Mouse (Mus musculus): ENCODE results near the gene Ppp1r11. TPM values are rescaled to one million over a fixed set of nuclear protein-coding genes. Genes with fewer than 3 reads are reported as not detected.

Gene Ppp1r11
- polyA plus RNA-seq (2014; fragmentation: Nextera tagmentation; extraction: Ambion mirVana) = 176 and 215 TPM in 2 replicates

DNA sequence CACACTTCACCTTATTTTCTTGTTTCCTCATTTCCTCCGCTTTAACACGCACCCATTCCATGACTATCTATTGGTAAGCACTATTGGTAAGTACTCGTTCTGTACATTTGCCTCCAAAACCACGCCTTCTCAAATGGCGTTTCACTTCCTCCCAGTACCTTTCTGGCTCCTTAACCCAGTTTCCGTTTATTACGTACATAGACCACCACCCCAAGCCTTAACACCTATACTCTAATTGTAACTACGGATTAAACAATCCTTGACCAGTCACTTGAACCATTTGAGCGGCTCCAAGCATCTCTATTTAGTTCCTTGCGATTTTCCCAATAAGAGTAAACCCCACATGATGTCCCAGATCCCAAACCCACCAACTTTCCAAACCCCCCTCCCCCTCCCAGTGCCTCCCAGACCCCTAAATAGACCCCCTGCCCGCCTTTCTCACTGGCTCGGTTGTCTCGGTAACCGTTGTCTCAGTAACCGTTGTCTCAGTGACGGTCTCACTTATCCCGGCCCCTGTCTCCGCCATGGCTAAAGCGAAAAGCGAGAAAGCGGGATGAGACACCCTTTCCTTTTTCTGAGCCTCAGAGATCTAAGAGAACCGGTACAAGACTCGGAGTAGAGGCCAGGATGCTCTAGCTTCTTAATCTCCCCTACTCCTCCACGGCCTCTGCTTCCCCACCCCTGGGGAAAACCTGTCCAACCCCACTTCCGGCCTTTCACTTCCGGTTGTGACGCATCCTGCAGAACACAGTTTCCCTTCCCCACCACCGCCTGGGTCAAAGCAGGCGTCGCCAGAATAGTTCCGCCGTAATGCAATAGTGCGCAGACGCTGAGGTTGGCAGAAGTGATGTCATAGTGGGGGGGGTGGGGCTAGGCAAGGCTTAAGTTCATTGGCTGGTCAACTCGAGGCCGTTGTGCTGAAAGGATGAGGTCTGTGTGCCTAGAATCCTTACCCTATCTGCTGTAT is at the start of gene Ppp1r11:
TSS of gene Ppp1r11 (minus strand) at position 761 of the 967 bp plus-strand sequence.
- Histone ChIP-seq H3K4me3 (replicated peaks; ENCODE audit: low read depth, low read length) (peak within 1 kb of the TSS; percentile 59), H3K36me3 (ENCODE audit: control insufficient read depth, insufficient read depth, low read length) (peaks cover 20% of the 10 kb centered on the region), H3K9me3 (ENCODE audit: control insufficient read depth, low read length) (no peaks in the 10 kb centered on the region), H3K4me1 (ENCODE audit: control insufficient read depth, insufficient read depth, low read length) (peaks cover 14% of the 10 kb centered on the region), H3K27me3 (ENCODE audit: control insufficient read depth, insufficient read depth, low read length) (no peaks in the 10 kb centered on the region), H3K4me2 (ENCODE audit: low read length) (peak within 1 kb of the TSS; percentile 74), H3K9ac (replicated peaks; ENCODE audit: low read length) (peak within 1 kb of the TSS; percentile 58), H3K27ac (replicated peaks; ENCODE audit: low read depth, low read length) (peak within 1 kb of the TSS; percentile 85)
- DNase-seq = peak; percentile 99
- ATAC-seq (ENCODE audit: low FRiP score, low TSS enrichment) = peak; percentile 96
- whole genome bisulfite sequencing = 2% methylated on average over 36 of the region's 36 CpGs

GRCm38 (mm10) chr17:37000863-37001262 is 49.3 kb upstream of the Ppp1r11 start, which contains the start of gene Zfp57:
TSS of gene Zfp57 (plus strand) at chr17:37001163.
- DNase-seq (no peak), ATAC-seq (ENCODE audit: low FRiP score, low TSS enrichment) (no peak)
- 0 out of 2 replicates have a peak within 1 kb of the TSS, but pooled peaks have one; percentile 98 for H3K9ac ChIP-seq (replicated peaks; ENCODE audit: low read length)
- H3K4me2 ChIP-seq (ENCODE audit: low read length) = peak within 1 kb of the TSS; percentile 57
- 96% methylated on average over 7 of the region's 7 CpGs for WGBS
- peaks cover 11% of the 10 kb centered on the region for H3K36me3 ChIP-seq (ENCODE audit: control insufficient read depth, insufficient read depth, low read length)
- H3K9me3 ChIP-seq (ENCODE audit: control insufficient read depth, low read length) = no peaks in the 10 kb centered on the region
- H3K27ac ChIP-seq (replicated peaks; ENCODE audit: low read depth, low read length) = peak within 1 kb of the TSS; percentile 95; the same call in 1 of the 2 replicates
- peaks cover 8% of the 10 kb centered on the region; the same call in 1 of the 2 replicates for H3K4me1 ChIP-seq (ENCODE audit: control insufficient read depth, insufficient read depth, low read length)
- no peaks in the 10 kb centered on the region for H3K27me3 ChIP-seq (ENCODE audit: control insufficient read depth, insufficient read depth, low read length)
- peak within 1 kb of the TSS; percentile 78 for H3K4me3 ChIP-seq (replicated peaks; ENCODE audit: low read depth, low read length)

- WGBS = 83% methylated on average over 2 of the region's 2 CpGs
- no peak overlapping the region for H3K4me2 ChIP-seq (ENCODE audit: low read length)
Observed at GRCm38 (mm10) chr17:36998477-36998876, 46.9 kb upstream of the Ppp1r11 start.

GRCm38 (mm10) chr17:36997033-36997735 is 45.6 kb upstream of the Ppp1r11 start:
- no peak overlapping the region for H3K9ac ChIP-seq (replicated peaks; ENCODE audit: low read length)
- H3K4me1 ChIP-seq (ENCODE audit: control insufficient read depth, insufficient read depth, low read length) = no peaks in the 10 kb centered on the region
- no peak overlapping the region for H3K27ac ChIP-seq (replicated peaks; ENCODE audit: low read depth, low read length)
- no peaks in the 10 kb centered on the region for H3K27me3 ChIP-seq (ENCODE audit: control insufficient read depth, insufficient read depth, low read length)
- no peaks in the 10 kb centered on the region for H3K9me3 ChIP-seq (ENCODE audit: control insufficient read depth, low read length)
- no peak for ATAC-seq (ENCODE audit: low FRiP score, low TSS enrichment)
- DNase-seq = peak; percentile 91
- no peak overlapping the region for H3K4me3 ChIP-seq (replicated peaks; ENCODE audit: low read depth, low read length)
- no peak overlapping the region for H3K4me2 ChIP-seq (ENCODE audit: low read length)
- H3K36me3 ChIP-seq (ENCODE audit: control insufficient read depth, insufficient read depth, low read length) = no peaks in the 10 kb centered on the region
- WGBS = 28% methylated on average over 7 of the region's 7 CpGs

More at GRCm38 (mm10) chr17:36998477-36998876, 46.9 kb upstream of the Ppp1r11 start:
- Histone ChIP-seq H3K27ac (replicated peaks; ENCODE audit: low read depth, low read length) (no peak overlapping the region), H3K36me3 (ENCODE audit: control insufficient read depth, insufficient read depth, low read length) (no peaks in the 10 kb centered on the region), H3K9ac (replicated peaks; ENCODE audit: low read length) (no peak overlapping the region), H3K4me1 (ENCODE audit: control insufficient read depth, insufficient read depth, low read length) (no peaks in the 10 kb centered on the region), H3K9me3 (ENCODE audit: control insufficient read depth, low read length) (no peaks in the 10 kb centered on the region), H3K27me3 (ENCODE audit: control insufficient read depth, insufficient read depth, low read length) (no peaks in the 10 kb centered on the region), H3K4me3 (replicated peaks; ENCODE audit: low read depth, low read length) (no peak overlapping the region)
- no peak for ATAC-seq (ENCODE audit: low FRiP score, low TSS enrichment)
- DNase-seq = no peak

GRCm38 (mm10) chr17:36995448-36995847 is 43.9 kb upstream of the Ppp1r11 start:
- WGBS = 48% methylated on average over 3 of the region's 3 CpGs

DNA sequence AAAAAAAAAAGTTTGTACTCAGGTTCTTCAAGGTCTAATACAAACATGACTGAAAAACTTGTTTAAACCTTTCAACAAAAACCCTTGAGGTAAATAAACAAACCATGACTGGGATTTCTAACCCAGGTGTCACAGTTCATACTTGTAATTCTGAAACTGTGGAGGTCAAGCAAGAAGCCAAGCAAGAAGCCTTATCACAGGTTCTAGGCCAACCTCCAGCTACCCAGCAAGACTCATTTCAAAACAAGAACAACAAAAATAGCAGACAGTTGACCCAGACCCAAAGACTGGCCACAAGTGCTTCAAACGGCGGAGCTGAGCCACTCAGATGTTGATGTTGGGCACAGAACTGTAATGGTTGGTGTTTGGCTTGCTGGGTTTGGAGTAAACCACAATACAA is 43.0 kb upstream of the Ppp1r11 start:
- DNase-seq (no peak), ATAC-seq (ENCODE audit: low FRiP score, low TSS enrichment) (no peak)
- H3K9me3 ChIP-seq (ENCODE audit: control insufficient read depth, low read length) = no peaks in the 10 kb centered on the region
- no peak overlapping the region for H3K27ac ChIP-seq (replicated peaks; ENCODE audit: low read depth, low read length)
- H3K27me3 ChIP-seq (ENCODE audit: control insufficient read depth, insufficient read depth, low read length) = peaks cover 2% of the 10 kb centered on the region; the same call in 1 of the 2 replicates
- no peak overlapping the region for H3K9ac ChIP-seq (replicated peaks; ENCODE audit: low read length)
- no peak overlapping the region for H3K4me2 ChIP-seq (ENCODE audit: low read length)
- H3K36me3 ChIP-seq (ENCODE audit: control insufficient read depth, insufficient read depth, low read length) = no peaks in the 10 kb centered on the region
- no peak overlapping the region for H3K4me3 ChIP-seq (replicated peaks; ENCODE audit: low read depth, low read length)
- no peaks in the 10 kb centered on the region for H3K4me1 ChIP-seq (ENCODE audit: control insufficient read depth, insufficient read depth, low read length)
- 82% methylated on average over 2 of the region's 2 CpGs for WGBS

More at GRCm38 (mm10) chr17:36995448-36995847, 43.9 kb upstream of the Ppp1r11 start:
- Histone ChIP-seq H3K27me3 (ENCODE audit: control insufficient read depth, insufficient read depth, low read length) (no peaks in the 10 kb centered on the region), H3K27ac (replicated peaks; ENCODE audit: low read depth, low read length) (no peak overlapping the region), H3K4me2 (ENCODE audit: low read length) (no peak overlapping the region), H3K4me1 (ENCODE audit: control insufficient read depth, insufficient read depth, low read length) (no peaks in the 10 kb centered on the region), H3K9me3 (ENCODE audit: control insufficient read depth, low read length) (no peaks in the 10 kb centered on the region), H3K4me3 (replicated peaks; ENCODE audit: low read depth, low read length) (no peak overlapping the region), H3K9ac (replicated peaks; ENCODE audit: low read length) (no peak overlapping the region), H3K36me3 (ENCODE audit: control insufficient read depth, insufficient read depth, low read length) (no peaks in the 10 kb centered on the region)
- DNase-seq (no peak), ATAC-seq (ENCODE audit: low FRiP score, low TSS enrichment) (no peak)

- Histone ChIP-seq H3K4me2 (ENCODE audit: low read length) (no peak overlapping the region), H3K4me3 (replicated peaks; ENCODE audit: low read depth, low read length) (no peak overlapping the region), H3K36me3 (ENCODE audit: control insufficient read depth, insufficient read depth, low read length) (no peaks in the 10 kb centered on the region), H3K9me3 (ENCODE audit: control insufficient read depth, low read length) (no peaks in the 10 kb centered on the region), H3K4me1 (ENCODE audit: control insufficient read depth, insufficient read depth, low read length) (no peaks in the 10 kb centered on the region), H3K9ac (replicated peaks; ENCODE audit: low read length) (no peak overlapping the region), H3K27me3 (ENCODE audit: control insufficient read depth, insufficient read depth, low read length) (peaks cover 6% of the 10 kb centered on the region; the same call in 1 of the 2 replicates), H3K27ac (replicated peaks; ENCODE audit: low read depth, low read length) (no peak overlapping the region)
- ATAC-seq (ENCODE audit: low FRiP score, low TSS enrichment) = no peak
- no peak for DNase-seq
- WGBS = 90% methylated on average over 4 of the region's 4 CpGs
Observed at GRCm38 (mm10) chr17:36993770-36994325, 42.3 kb upstream of the Ppp1r11 start.

GRCm38 (mm10) chr17:36992336-36993104 is 41.0 kb upstream of the Ppp1r11 start:
- WGBS = 80% methylated on average over 3 of the region's 3 CpGs
- no peaks in the 10 kb centered on the region for H3K36me3 ChIP-seq (ENCODE audit: control insufficient read depth, insufficient read depth, low read length)
- no peak overlapping the region for H3K9ac ChIP-seq (replicated peaks; ENCODE audit: low read length)

More at GRCm38 (mm10) chr17:36992336-36993104, 41.0 kb upstream of the Ppp1r11 start:
- ATAC-seq (ENCODE audit: low FRiP score, low TSS enrichment) (no peak), DNase-seq (no peak)
- H3K4me1 ChIP-seq (ENCODE audit: control insufficient read depth, insufficient read depth, low read length) = no peaks in the 10 kb centered on the region
- no peak overlapping the region for H3K4me3 ChIP-seq (replicated peaks; ENCODE audit: low read depth, low read length)
- no peak overlapping the region for H3K27ac ChIP-seq (replicated peaks; ENCODE audit: low read depth, low read length)
- H3K4me2 ChIP-seq (ENCODE audit: low read length) = no peak overlapping the region
- H3K27me3 ChIP-seq (ENCODE audit: control insufficient read depth, insufficient read depth, low read length) = peaks cover 6% of the 10 kb centered on the region; the same call in 1 of the 2 replicates
- no peaks in the 10 kb centered on the region for H3K9me3 ChIP-seq (ENCODE audit: control insufficient read depth, low read length)

All from midbrain, embryonic 14.5 days (tissue).